Mouse (Mus musculus): ENCODE results near the gene Stat6. TPM values are rescaled to one million over a fixed set of nuclear protein-coding genes. Genes with fewer than 3 reads are reported as not detected.
A peak's percentile ranks its signal among the peaks of the same experiment; 100 is the strongest.

The Stat6 gene
- polyA plus RNA-seq, 1 experiment from 2014 or later, result 18.9 TPM

DNA sequence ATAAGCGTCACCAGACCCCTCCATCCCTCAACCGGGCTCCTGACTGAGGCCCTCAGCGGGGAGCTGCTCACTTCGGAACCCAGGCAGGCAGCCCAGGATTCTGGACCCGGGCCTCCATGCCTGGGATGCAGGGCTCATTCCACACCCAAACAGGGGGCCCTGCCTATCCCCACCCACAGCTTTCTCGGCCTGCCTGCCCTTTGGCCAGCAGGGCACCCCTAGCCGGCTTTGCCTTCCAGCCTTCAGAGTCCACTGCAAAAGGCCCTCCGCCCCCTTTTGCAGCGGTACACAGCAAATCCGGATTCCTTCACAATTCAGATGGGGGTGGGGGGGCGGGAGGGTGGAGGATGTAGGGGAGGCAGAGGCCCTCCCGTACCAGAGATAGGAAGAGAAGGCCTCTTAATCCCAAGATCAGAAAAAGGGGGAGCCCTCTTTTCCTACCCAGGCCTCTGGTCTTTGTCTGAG is 22.8 kb upstream of the Stat6 start:
- ATAC-seq (ENCODE audit: low FRiP score, low TSS enrichment), result no peak
- Histone ChIP-seq H3K4me3 (ENCODE audit: low read length) (peak overlapping the region; percentile 61), H3K27me3 (ENCODE audit: control insufficient read depth, insufficient read depth, low read length) (no peaks in the 10 kb centered on the region)

GRCm38 (mm10) chr10:127620406-127621190 is 22.2 kb upstream of the Stat6 start, which contains the start of gene Lrp1:
TSS of gene Lrp1 (minus strand) at chr10:127621148.
- WGBS, result 0% methylated on average over 23 of the region's 32 CpGs
- H3K9me3 ChIP-seq (ENCODE audit: control insufficient read depth, low read length), result no peaks in the 10 kb centered on the region
- H3K4me1 ChIP-seq (ENCODE audit: control insufficient read depth, insufficient read depth, low read length), result peaks cover 46% of the 10 kb centered on the region

More for the DNA sequence above, 22.8 kb upstream of the Stat6 start:
- Histone ChIP-seq H3K9me3 (ENCODE audit: control insufficient read depth, low read length) (no peaks in the 10 kb centered on the region), H3K4me1 (ENCODE audit: control insufficient read depth, insufficient read depth, low read length) (peaks cover 52% of the 10 kb centered on the region), H3K27ac (ENCODE audit: low read depth, low read length) (peak overlapping the region; percentile 97), H3K4me2 (replicated peaks; ENCODE audit: low read depth, low read length) (peak overlapping the region; percentile 96), H3K36me3 (ENCODE audit: control insufficient read depth, insufficient read depth, low read length) (no peaks in the 10 kb centered on the region), H3K9ac (ENCODE audit: low read depth, low read length) (peak overlapping the region; percentile 72)
- WGBS, result 9% methylated on average over 12 of the region's 12 CpGs

GRCm38 (mm10) chr10:127621191-127622056 is 21.4 kb upstream of the Stat6 start:
- 0% methylated on average over 33 of the region's 39 CpGs for WGBS
- H3K27me3 ChIP-seq (ENCODE audit: control insufficient read depth, insufficient read depth, low read length), result no peaks in the 10 kb centered on the region
- H3K9ac ChIP-seq (ENCODE audit: low read depth, low read length), result peak overlapping the region; percentile 72
- peaks cover 3% of the 10 kb centered on the region for H3K9me3 ChIP-seq (ENCODE audit: control insufficient read depth, low read length)
- H3K4me1 ChIP-seq (ENCODE audit: control insufficient read depth, insufficient read depth, low read length), result peaks cover 38% of the 10 kb centered on the region
- peak; percentile 91 for ATAC-seq (ENCODE audit: low FRiP score, low TSS enrichment)
- H3K27ac ChIP-seq (ENCODE audit: low read depth, low read length), result peak overlapping the region; percentile 97
- H3K4me2 ChIP-seq (replicated peaks; ENCODE audit: low read depth, low read length), result peak overlapping the region; percentile 96
- H3K36me3 ChIP-seq (ENCODE audit: control insufficient read depth, insufficient read depth, low read length), result no peaks in the 10 kb centered on the region
- H3K4me3 ChIP-seq (ENCODE audit: low read length), result peak overlapping the region; percentile 61

More at GRCm38 (mm10) chr10:127620406-127621190, 22.2 kb upstream of the Stat6 start, which contains the start of gene Lrp1:
- Histone ChIP-seq H3K36me3 (ENCODE audit: control insufficient read depth, insufficient read depth, low read length) (no peaks in the 10 kb centered on the region), H3K4me2 (replicated peaks; ENCODE audit: low read depth, low read length) (peak within 1 kb of the TSS; percentile 96), H3K9ac (ENCODE audit: low read depth, low read length) (peak within 1 kb of the TSS; percentile 72), H3K27me3 (ENCODE audit: control insufficient read depth, insufficient read depth, low read length) (no peaks in the 10 kb centered on the region), H3K4me3 (ENCODE audit: low read length) (peak within 1 kb of the TSS; percentile 61), H3K27ac (ENCODE audit: low read depth, low read length) (peak within 1 kb of the TSS; percentile 97)
- ATAC-seq (ENCODE audit: low FRiP score, low TSS enrichment), result peak; percentile 67

DNA sequence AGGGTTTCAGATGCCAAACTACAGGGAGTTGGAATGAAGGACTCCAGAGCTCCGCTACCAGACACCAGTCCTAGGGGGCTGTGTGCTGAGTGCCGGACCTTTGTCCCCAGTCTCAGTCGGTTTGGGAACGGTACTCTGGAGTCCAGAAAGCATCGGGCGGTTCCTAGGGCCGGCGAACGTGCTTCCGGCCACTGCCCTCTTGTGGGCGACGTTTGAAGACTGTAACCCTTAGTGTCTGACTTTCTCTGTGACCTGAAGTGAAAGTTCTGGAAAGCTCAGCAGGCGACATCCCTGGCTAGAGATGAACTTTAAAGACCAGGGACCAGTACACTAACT is 20.8 kb upstream of the Stat6 start:
- peak overlapping the region; percentile 61 for H3K4me3 ChIP-seq (ENCODE audit: low read length)
- H3K4me2 ChIP-seq (replicated peaks; ENCODE audit: low read depth, low read length), result peak overlapping the region; percentile 96
- no peaks in the 10 kb centered on the region for H3K36me3 ChIP-seq (ENCODE audit: control insufficient read depth, insufficient read depth, low read length)
- H3K9me3 ChIP-seq (ENCODE audit: control insufficient read depth, low read length), result peaks cover 5% of the 10 kb centered on the region
- 0% methylated on average over 13 of the region's 13 CpGs for WGBS
- H3K27ac ChIP-seq (ENCODE audit: low read depth, low read length), result peak overlapping the region; percentile 97
- peaks cover 32% of the 10 kb centered on the region for H3K4me1 ChIP-seq (ENCODE audit: control insufficient read depth, insufficient read depth, low read length)
- H3K27me3 ChIP-seq (ENCODE audit: control insufficient read depth, insufficient read depth, low read length), result no peaks in the 10 kb centered on the region
- ATAC-seq (ENCODE audit: low FRiP score, low TSS enrichment), result peak; percentile 34
- H3K9ac ChIP-seq (ENCODE audit: low read depth, low read length), result peak overlapping the region; percentile 72; the same call in 1 of the 2 replicates

- no peak overlapping the region for H3K4me3 ChIP-seq (ENCODE audit: low read length)
- H3K9me3 ChIP-seq (ENCODE audit: control insufficient read depth, low read length), result peaks cover 5% of the 10 kb centered on the region
- no peaks in the 10 kb centered on the region for H3K27me3 ChIP-seq (ENCODE audit: control insufficient read depth, insufficient read depth, low read length)
- H3K27ac ChIP-seq (ENCODE audit: low read depth, low read length), result 0 out of 2 replicates have a peak overlapping the region, but pooled peaks have one; percentile 97
- no peak for ATAC-seq (ENCODE audit: low FRiP score, low TSS enrichment)
- H3K36me3 ChIP-seq (ENCODE audit: control insufficient read depth, insufficient read depth, low read length), result no peaks in the 10 kb centered on the region
- H3K4me2 ChIP-seq (replicated peaks; ENCODE audit: low read depth, low read length), result no peak overlapping the region
- 63% methylated on average over 4 of the region's 4 CpGs for WGBS
- peak overlapping the region; percentile 72; the same call in 1 of the 2 replicates for H3K9ac ChIP-seq (ENCODE audit: low read depth, low read length)
- H3K4me1 ChIP-seq (ENCODE audit: control insufficient read depth, insufficient read depth, low read length), result peaks cover 25% of the 10 kb centered on the region
Measured at GRCm38 (mm10) chr10:127622661-127623060, 20.1 kb upstream of the Stat6 start.

DNA sequence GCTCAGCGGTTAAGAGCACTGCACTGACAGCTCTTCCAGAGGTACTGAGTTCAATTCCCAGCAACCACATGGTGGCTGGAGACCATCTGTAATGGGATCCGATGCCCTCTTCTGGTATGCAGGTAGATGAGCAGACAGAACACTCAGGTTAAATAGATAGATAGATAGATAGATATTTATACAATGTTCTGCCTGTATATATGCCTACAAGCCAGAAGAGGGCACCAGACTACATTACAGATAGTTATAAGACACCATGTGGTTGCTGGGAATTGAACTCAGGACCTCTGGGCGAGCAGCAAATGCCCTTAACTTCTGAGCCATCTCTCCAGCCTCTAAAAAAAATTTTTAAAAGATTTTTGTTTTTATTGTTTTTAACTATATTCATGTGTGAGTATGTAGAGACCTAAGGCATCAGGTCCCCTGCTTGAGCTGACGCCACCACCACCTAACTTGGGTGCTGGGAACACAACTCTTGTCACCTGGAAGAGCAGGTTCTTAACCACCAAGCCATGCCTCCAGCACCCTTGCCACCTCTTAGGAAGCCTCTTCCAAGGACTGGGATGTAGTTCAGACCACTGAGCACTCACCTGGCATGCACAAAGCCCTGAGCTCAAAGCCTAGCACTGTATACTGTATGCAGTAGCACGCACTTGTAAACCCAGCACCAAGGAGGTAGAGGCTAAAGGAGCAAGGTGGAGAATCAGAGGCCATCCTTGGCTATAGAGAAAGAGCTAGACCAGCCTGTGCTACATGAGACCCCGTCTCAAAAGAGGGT is 19.2 kb upstream of the Stat6 start:
- no peak overlapping the region for H3K27ac ChIP-seq (ENCODE audit: low read depth, low read length)
- no peaks in the 10 kb centered on the region for H3K36me3 ChIP-seq (ENCODE audit: control insufficient read depth, insufficient read depth, low read length)
- H3K9ac ChIP-seq (ENCODE audit: low read depth, low read length), result no peak overlapping the region
- WGBS, result 90% methylated on average over 6 of the region's 6 CpGs
- ATAC-seq (ENCODE audit: low FRiP score, low TSS enrichment), result no peak
- H3K4me1 ChIP-seq (ENCODE audit: control insufficient read depth, insufficient read depth, low read length), result peaks cover 18% of the 10 kb centered on the region
- no peak overlapping the region for H3K4me3 ChIP-seq (ENCODE audit: low read length)
- H3K9me3 ChIP-seq (ENCODE audit: control insufficient read depth, low read length), result peaks cover 5% of the 10 kb centered on the region
- no peaks in the 10 kb centered on the region for H3K27me3 ChIP-seq (ENCODE audit: control insufficient read depth, insufficient read depth, low read length)
- H3K4me2 ChIP-seq (replicated peaks; ENCODE audit: low read depth, low read length), result no peak overlapping the region

GRCm38 (mm10) chr10:127626433-127626832 is 16.4 kb upstream of the Stat6 start:
- WGBS, result 91% methylated on average over 3 of the region's 3 CpGs
- no peak overlapping the region for H3K9ac ChIP-seq (ENCODE audit: low read depth, low read length)
- no peak for ATAC-seq (ENCODE audit: low FRiP score, low TSS enrichment)
- no peaks in the 10 kb centered on the region for H3K36me3 ChIP-seq (ENCODE audit: control insufficient read depth, insufficient read depth, low read length)
- H3K27me3 ChIP-seq (ENCODE audit: control insufficient read depth, insufficient read depth, low read length), result no peaks in the 10 kb centered on the region
- no peak overlapping the region for H3K4me2 ChIP-seq (replicated peaks; ENCODE audit: low read depth, low read length)
- no peak overlapping the region for H3K4me3 ChIP-seq (ENCODE audit: low read length)
- peaks cover 5% of the 10 kb centered on the region for H3K9me3 ChIP-seq (ENCODE audit: control insufficient read depth, low read length)
- H3K27ac ChIP-seq (ENCODE audit: low read depth, low read length), result no peak overlapping the region
- H3K4me1 ChIP-seq (ENCODE audit: control insufficient read depth, insufficient read depth, low read length), result 0 out of 2 replicates have a peak, but pooled peaks cover 7% of the 10 kb centered on the region
